Mouse (Mus musculus): Measurements from ENCODE around the gene Xpc. TPM values are rescaled to one million over a fixed set of nuclear protein-coding genes. Genes with fewer than 3 reads are reported as not detected.
A peak's percentile ranks its signal among the peaks of the same experiment; 100 is the strongest.

Gene Xpc
- 9.4 and 10.6 TPM in 2 replicates for polyA plus RNA-seq (2014; fragmentation: Nextera tagmentation; extraction: Ambion mirVana)

DNA sequence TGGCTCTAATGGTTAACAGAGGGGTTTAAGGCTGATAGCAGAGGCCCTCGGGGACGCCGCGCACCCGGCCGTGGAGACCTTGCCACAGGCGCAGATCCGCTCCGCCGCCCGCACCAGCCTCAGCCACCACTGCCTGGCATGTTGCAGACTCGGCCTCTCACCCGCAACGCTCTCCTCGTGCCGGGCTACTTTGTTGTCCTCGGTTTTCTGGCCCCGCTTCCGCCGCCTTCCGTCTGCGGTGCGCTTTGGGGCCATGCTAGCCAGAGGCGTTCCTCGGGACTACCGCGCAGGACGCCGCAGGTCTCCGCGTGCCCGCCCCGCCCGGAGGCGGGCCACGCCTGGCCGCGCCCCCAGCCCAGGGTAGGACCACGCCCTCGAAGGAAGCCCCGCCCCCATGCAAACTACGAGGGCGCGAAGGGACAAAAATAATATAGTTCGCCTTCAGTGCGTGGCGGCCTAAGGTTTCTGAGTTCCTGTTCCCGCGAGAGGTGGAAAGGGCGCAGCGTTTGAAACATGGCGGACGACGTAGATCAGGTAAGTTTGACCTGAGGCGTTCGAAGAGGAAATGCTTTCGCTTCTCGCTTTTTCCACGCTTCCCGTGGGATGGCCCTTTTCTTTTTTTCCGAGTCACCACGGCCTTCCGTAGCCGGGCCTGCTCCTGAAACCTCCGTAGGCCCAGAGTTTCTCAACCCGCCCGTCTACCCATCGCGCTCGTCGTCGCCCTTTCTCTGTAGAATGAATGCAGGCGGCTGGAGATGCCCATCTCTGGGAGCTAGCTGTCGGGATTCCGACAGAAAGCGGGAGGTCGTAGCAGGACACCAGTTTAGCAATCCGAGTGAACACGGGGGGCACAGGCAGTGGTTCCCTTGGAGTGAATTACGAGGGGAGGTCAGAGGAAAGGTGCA lies at the start of gene Xpc, which contains the start of gene Lsm3:
Gene Xpc (minus strand): TSS at position 344 of the 905 bp plus-strand sequence.
Gene Lsm3 (plus strand): TSS at position 384 of the 905 bp plus-strand sequence.
- WGBS (ENCODE audit: insufficient replicate concordance), result under 1% methylated on average over 80 of the region's 80 CpGs
- Histone ChIP-seq H3K36me3 (ENCODE audit: control insufficient read depth, insufficient read depth, low read length) (peaks cover 18% of the 10 kb centered on the region), H3K9ac (ENCODE audit: low read depth, low read length) (peak within 1 kb of the TSS; percentile 95), H3K4me3 (ENCODE audit: low read depth, low read length) (peak within 1 kb of the TSS; percentile 80), H3K4me2 (peak within 1 kb of the TSS; percentile 90), H3K27ac (ENCODE audit: low read depth, low read length) (peak within 1 kb of the TSS; percentile 64; the same call in 1 of the 2 replicates), H3K4me1 (ENCODE audit: control insufficient read depth, insufficient read depth, low read length) (peaks cover 20% of the 10 kb centered on the region), H3K27me3 (ENCODE audit: control insufficient read depth, insufficient read depth, low read length) (no peaks in the 10 kb centered on the region), H3K9me3 (replicated peaks; ENCODE audit: control insufficient read depth, low read length) (no peaks in the 10 kb centered on the region)
- ATAC-seq (replicated peaks; ENCODE audit: insufficient number of reproducible peaks, low FRiP score, low TSS enrichment), result peak; percentile 97

DNA sequence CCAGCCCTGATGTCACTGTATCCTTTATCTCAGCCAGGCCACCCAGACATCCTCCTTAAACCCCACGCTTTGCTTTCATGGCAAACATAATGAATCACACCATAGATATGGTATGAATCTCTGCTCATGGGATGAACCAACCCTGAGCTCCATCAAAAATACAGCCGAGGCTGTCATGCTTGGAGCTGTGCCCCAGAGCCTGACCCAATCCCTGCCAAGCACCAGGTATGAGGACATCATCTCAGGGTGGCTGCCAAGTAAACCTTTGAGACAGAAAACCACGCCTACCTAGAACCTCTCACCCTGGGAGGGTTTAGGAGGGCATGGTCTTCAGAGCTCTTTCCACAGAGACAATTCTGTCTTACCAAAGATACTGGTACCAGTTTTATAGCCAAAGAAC lies 47.3 kb upstream of the Xpc start:
- Histone ChIP-seq H3K4me3 (ENCODE audit: low read depth, low read length) (no peak overlapping the region), H3K4me2 (no peak overlapping the region), H3K36me3 (ENCODE audit: control insufficient read depth, insufficient read depth, low read length) (no peaks in the 10 kb centered on the region), H3K27ac (ENCODE audit: low read depth, low read length) (no peak overlapping the region), H3K27me3 (ENCODE audit: control insufficient read depth, insufficient read depth, low read length) (peaks cover 43% of the 10 kb centered on the region), H3K4me1 (ENCODE audit: control insufficient read depth, insufficient read depth, low read length) (no peaks in the 10 kb centered on the region), H3K9me3 (replicated peaks; ENCODE audit: control insufficient read depth, low read length) (no peaks in the 10 kb centered on the region), H3K9ac (ENCODE audit: low read depth, low read length) (no peak overlapping the region)
- WGBS (ENCODE audit: insufficient replicate concordance), result 56% methylated on average over 3 of the region's 3 CpGs
- no peak for ATAC-seq (replicated peaks; ENCODE audit: insufficient number of reproducible peaks, low FRiP score, low TSS enrichment)

DNA sequence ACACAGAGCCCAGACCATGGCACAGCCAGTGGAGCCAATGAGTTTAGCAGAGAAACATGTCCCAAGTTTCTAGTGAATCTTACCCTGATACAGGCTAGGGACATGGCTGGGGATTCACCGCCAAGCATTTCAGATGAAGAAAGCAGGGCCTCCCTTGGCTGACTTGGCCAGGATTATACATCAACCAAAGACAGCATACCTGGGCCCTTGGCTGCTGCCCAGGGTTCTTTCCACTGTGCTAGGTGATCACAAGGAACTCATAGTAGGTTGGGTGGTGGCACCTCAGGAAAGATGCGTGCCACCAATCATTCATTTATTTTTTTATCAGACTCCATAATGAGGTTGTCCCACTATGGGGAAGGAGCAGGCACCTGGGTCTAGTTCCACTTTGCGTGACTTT lies 44.5 kb upstream of the Xpc start:
- no peak for ATAC-seq (replicated peaks; ENCODE audit: insufficient number of reproducible peaks, low FRiP score, low TSS enrichment)
- H3K27me3 ChIP-seq (ENCODE audit: control insufficient read depth, insufficient read depth, low read length), result peaks cover 49% of the 10 kb centered on the region
- no peaks in the 10 kb centered on the region for H3K9me3 ChIP-seq (replicated peaks; ENCODE audit: control insufficient read depth, low read length)
- H3K27ac ChIP-seq (ENCODE audit: low read depth, low read length), result no peak overlapping the region
- H3K4me1 ChIP-seq (ENCODE audit: control insufficient read depth, insufficient read depth, low read length), result no peaks in the 10 kb centered on the region
- no peak overlapping the region for H3K4me2 ChIP-seq
- no peaks in the 10 kb centered on the region for H3K36me3 ChIP-seq (ENCODE audit: control insufficient read depth, insufficient read depth, low read length)
- no peak overlapping the region for H3K9ac ChIP-seq (ENCODE audit: low read depth, low read length)
- 85% methylated on average over 3 of the region's 3 CpGs for WGBS (ENCODE audit: insufficient replicate concordance)
- H3K4me3 ChIP-seq (ENCODE audit: low read depth, low read length), result no peak overlapping the region

DNA sequence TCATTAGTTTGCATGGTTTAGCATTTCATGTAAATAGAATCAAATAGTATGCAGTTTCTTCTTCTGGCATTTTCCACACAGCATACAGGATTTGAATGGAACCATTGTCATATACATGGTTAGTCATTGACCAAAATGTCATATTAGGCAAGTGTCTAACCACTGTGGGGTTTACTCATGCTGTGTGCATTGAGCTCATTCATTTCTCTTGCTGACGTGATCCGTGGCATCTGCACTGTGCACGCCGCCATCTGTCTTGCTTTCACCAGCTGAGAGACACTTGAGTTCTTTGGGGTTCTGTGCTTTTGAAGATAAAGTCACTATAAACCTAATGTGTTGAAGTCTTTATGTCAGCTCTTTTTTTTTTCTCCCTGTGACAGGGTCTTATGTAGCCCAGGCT lies 43.7 kb upstream of the Xpc start:
- Histone ChIP-seq H3K4me1 (ENCODE audit: control insufficient read depth, insufficient read depth, low read length) (no peaks in the 10 kb centered on the region), H3K27ac (ENCODE audit: low read depth, low read length) (no peak overlapping the region), H3K27me3 (ENCODE audit: control insufficient read depth, insufficient read depth, low read length) (peaks cover 57% of the 10 kb centered on the region), H3K9me3 (replicated peaks; ENCODE audit: control insufficient read depth, low read length) (no peaks in the 10 kb centered on the region), H3K36me3 (ENCODE audit: control insufficient read depth, insufficient read depth, low read length) (no peaks in the 10 kb centered on the region), H3K4me2 (no peak overlapping the region), H3K9ac (ENCODE audit: low read depth, low read length) (no peak overlapping the region), H3K4me3 (ENCODE audit: low read depth, low read length) (no peak overlapping the region)
- WGBS (ENCODE audit: insufficient replicate concordance), result 68% methylated on average over 4 of the region's 4 CpGs
- ATAC-seq (replicated peaks; ENCODE audit: insufficient number of reproducible peaks, low FRiP score, low TSS enrichment), result no peak

DNA sequence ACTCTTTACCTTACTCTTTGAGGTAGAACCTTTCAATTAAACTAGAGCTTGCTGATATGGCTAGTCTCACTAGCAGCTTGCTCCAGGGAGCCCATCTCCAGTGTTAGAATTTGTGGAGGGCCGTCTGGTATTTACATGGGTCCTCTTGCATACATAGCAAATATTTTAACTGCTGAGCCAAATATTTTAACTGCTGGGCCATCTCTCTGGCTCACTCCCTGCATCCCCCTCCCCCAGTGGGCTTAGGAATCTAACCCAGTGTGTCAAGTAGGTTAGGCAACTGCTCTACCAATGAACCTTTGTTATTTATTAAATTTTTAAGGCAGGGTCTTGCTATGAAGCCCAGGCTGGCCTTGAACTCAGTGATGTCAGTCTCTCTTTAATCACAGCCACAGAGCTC lies 42.9 kb upstream of the Xpc start:
- H3K4me3 ChIP-seq (ENCODE audit: low read depth, low read length), result no peak overlapping the region
- H3K27me3 ChIP-seq (ENCODE audit: control insufficient read depth, insufficient read depth, low read length), result peaks cover 58% of the 10 kb centered on the region
- no peak overlapping the region for H3K27ac ChIP-seq (ENCODE audit: low read depth, low read length)
- no peaks in the 10 kb centered on the region for H3K4me1 ChIP-seq (ENCODE audit: control insufficient read depth, insufficient read depth, low read length)
- no peak for ATAC-seq (replicated peaks; ENCODE audit: insufficient number of reproducible peaks, low FRiP score, low TSS enrichment)
- no peak overlapping the region for H3K9ac ChIP-seq (ENCODE audit: low read depth, low read length)
- H3K36me3 ChIP-seq (ENCODE audit: control insufficient read depth, insufficient read depth, low read length), result no peaks in the 10 kb centered on the region
- WGBS (ENCODE audit: insufficient replicate concordance), result 59% methylated on average over 1 of the region's 1 CpGs
- no peak overlapping the region for H3K4me2 ChIP-seq
- no peaks in the 10 kb centered on the region for H3K9me3 ChIP-seq (replicated peaks; ENCODE audit: control insufficient read depth, low read length)

DNA sequence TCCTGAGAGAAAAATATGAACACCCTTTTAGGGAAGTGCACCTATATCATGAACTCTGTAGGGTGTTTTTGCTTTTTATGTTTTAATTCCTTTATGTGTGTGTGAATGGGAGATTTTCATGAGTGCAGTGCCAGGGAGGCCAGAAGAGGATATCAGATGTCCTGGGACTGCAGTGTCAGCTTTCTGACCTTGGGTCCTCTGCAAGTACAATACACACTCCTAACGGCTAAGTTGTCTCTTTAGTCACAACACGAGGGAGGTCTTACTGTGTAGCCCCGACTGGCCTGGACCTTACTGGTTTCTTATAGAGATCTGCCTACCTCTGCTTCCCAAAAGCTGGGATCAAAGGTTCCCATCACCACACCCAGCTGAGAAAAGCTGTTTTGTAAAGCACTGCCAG lies 37.0 kb upstream of the Xpc start:
- Histone ChIP-seq H3K36me3 (ENCODE audit: control insufficient read depth, insufficient read depth, low read length) (no peaks in the 10 kb centered on the region), H3K4me1 (ENCODE audit: control insufficient read depth, insufficient read depth, low read length) (peaks cover 5% of the 10 kb centered on the region; the same call in 1 of the 2 replicates), H3K9me3 (replicated peaks; ENCODE audit: control insufficient read depth, low read length) (no peaks in the 10 kb centered on the region), H3K9ac (ENCODE audit: low read depth, low read length) (no peak overlapping the region), H3K27me3 (ENCODE audit: control insufficient read depth, insufficient read depth, low read length) (peaks cover 67% of the 10 kb centered on the region), H3K4me3 (ENCODE audit: low read depth, low read length) (no peak overlapping the region), H3K4me2 (no peak overlapping the region), H3K27ac (ENCODE audit: low read depth, low read length) (no peak overlapping the region)
- 47% methylated on average over 3 of the region's 3 CpGs for WGBS (ENCODE audit: insufficient replicate concordance)
- ATAC-seq (replicated peaks; ENCODE audit: insufficient number of reproducible peaks, low FRiP score, low TSS enrichment), result no peak

DNA sequence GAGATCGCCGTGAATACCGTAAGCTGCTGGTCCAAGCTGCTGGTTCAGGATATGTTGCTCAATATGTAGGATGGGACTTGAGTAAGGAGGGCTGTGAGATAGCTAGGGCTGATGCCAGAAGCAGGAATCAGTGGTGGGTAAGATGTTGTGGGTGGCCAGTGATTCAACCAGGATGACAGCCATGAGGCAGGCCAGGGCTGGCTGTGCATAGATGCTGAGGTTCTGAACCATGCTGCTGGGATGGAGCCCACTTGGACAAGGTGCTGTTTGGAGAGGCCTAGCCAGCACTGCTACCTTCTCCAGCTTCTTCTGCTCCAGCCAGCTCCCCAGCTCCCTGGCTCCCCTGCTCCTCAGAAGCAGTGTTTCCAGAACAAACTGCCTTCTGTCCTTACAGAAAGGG lies 36.0 kb upstream of the Xpc start:
- Histone ChIP-seq H3K36me3 (ENCODE audit: control insufficient read depth, insufficient read depth, low read length) (no peaks in the 10 kb centered on the region), H3K4me2 (no peak overlapping the region), H3K9ac (ENCODE audit: low read depth, low read length) (no peak overlapping the region), H3K27me3 (ENCODE audit: control insufficient read depth, insufficient read depth, low read length) (peaks cover 60% of the 10 kb centered on the region), H3K4me1 (ENCODE audit: control insufficient read depth, insufficient read depth, low read length) (peaks cover 5% of the 10 kb centered on the region), H3K9me3 (replicated peaks; ENCODE audit: control insufficient read depth, low read length) (no peaks in the 10 kb centered on the region), H3K4me3 (ENCODE audit: low read depth, low read length) (no peak overlapping the region), H3K27ac (ENCODE audit: low read depth, low read length) (no peak overlapping the region)
- WGBS (ENCODE audit: insufficient replicate concordance), result 95% methylated on average over 3 of the region's 3 CpGs
- no peak for ATAC-seq (replicated peaks; ENCODE audit: insufficient number of reproducible peaks, low FRiP score, low TSS enrichment)

DNA sequence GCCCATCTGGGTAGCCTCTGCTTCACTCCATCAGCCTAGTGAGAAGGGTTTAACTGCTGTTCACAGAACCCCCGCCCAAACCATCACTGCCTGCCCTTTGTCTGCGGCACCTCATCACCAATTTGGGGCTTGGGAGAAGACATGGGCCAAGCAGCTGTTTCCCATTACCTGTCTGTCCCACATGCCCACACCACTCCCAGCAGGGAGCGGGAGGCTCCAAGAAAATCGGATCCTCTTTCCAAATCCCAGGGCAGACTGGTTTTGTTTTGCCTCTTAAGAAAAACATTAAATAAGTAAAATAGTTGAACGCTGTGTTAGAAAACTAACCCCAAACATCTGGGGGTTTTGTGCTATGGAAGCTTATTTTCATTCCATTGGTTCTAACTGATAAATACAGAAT lies 33.9 kb upstream of the Xpc start:
- WGBS (ENCODE audit: insufficient replicate concordance), result 54% methylated on average over 5 of the region's 5 CpGs
- no peak overlapping the region for H3K4me2 ChIP-seq
- H3K27me3 ChIP-seq (ENCODE audit: control insufficient read depth, insufficient read depth, low read length), result peaks cover 62% of the 10 kb centered on the region
- peaks cover 10% of the 10 kb centered on the region for H3K4me1 ChIP-seq (ENCODE audit: control insufficient read depth, insufficient read depth, low read length)
- H3K9me3 ChIP-seq (replicated peaks; ENCODE audit: control insufficient read depth, low read length), result no peaks in the 10 kb centered on the region
- no peak overlapping the region for H3K27ac ChIP-seq (ENCODE audit: low read depth, low read length)
- no peak overlapping the region for H3K9ac ChIP-seq (ENCODE audit: low read depth, low read length)
- ATAC-seq (replicated peaks; ENCODE audit: insufficient number of reproducible peaks, low FRiP score, low TSS enrichment), result no peak
- no peaks in the 10 kb centered on the region for H3K36me3 ChIP-seq (ENCODE audit: control insufficient read depth, insufficient read depth, low read length)
- no peak overlapping the region for H3K4me3 ChIP-seq (ENCODE audit: low read depth, low read length)

DNA sequence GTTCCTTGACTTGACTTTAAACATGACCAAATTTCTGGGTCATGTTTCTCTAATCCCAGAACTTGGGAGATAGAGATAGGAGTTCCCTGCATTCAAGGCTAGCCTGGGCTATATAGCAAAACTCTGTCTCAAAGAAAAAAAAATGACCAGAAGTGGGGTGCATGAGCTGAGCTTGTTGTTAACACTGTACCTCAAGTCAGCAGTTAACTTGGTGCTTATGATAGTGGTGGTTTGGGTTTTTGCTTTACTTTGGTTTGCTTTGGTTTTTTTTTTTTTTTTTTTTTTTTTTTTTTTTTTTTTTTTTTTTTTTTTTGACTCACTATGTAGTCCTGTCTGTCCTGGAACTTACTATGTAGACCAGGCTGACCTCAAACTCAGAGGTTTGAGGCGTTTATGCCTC lies 31.6 kb upstream of the Xpc start:
- ATAC-seq (replicated peaks; ENCODE audit: insufficient number of reproducible peaks, low FRiP score, low TSS enrichment), result no peak
- no peaks in the 10 kb centered on the region for H3K9me3 ChIP-seq (replicated peaks; ENCODE audit: control insufficient read depth, low read length)
- H3K27ac ChIP-seq (ENCODE audit: low read depth, low read length), result no peak overlapping the region
- H3K36me3 ChIP-seq (ENCODE audit: control insufficient read depth, insufficient read depth, low read length), result no peaks in the 10 kb centered on the region
- 56% methylated on average over 1 of the region's 1 CpGs for WGBS (ENCODE audit: insufficient replicate concordance)
- no peak overlapping the region for H3K9ac ChIP-seq (ENCODE audit: low read depth, low read length)
- H3K4me3 ChIP-seq (ENCODE audit: low read depth, low read length), result no peak overlapping the region
- H3K4me2 ChIP-seq, result no peak overlapping the region
- H3K27me3 ChIP-seq (ENCODE audit: control insufficient read depth, insufficient read depth, low read length), result peaks cover 71% of the 10 kb centered on the region
- H3K4me1 ChIP-seq (ENCODE audit: control insufficient read depth, insufficient read depth, low read length), result peaks cover 18% of the 10 kb centered on the region
